Mouse (Mus musculus) lung, embryonic 14.5 days (tissue): ENCODE data around the gene Cpsf4l. TPM values are rescaled to one million over a fixed set of nuclear protein-coding genes. Genes with fewer than 3 reads are reported as not detected.

Experiments used
- ATAC-seq: fragments of 200-750 bp; cut with Nextera tagmentation; 2 replicates; pipeline ENCODE4 v1.8.0; 2017; ENCODE audit warnings: mild to moderate bottlenecking, moderate TSS enrichment, moderate library complexity; ENCODE audit not compliant: insufficient read depth
- DNase-seq: peaks from one replicate; pipeline ENCODE4 v3.0.0-alpha.2; 2015
- H3K27ac ChIP-seq: fragments of 300-500 bp; sonication (generic); 2 replicates; pipeline ENCODE4 v1.5.1; 2014; ENCODE audit warnings: low read depth, mild to moderate bottlenecking, moderate library complexity
- H3K27me3 ChIP-seq: fragments of 300-500 bp; sonication (generic); 2 replicates; pipeline ENCODE4 v1.6.1; 2014; ENCODE audit warnings: low read length, control low read depth; ENCODE audit not compliant: insufficient read depth
- H3K36me3 ChIP-seq: fragments of 300-500 bp; sonication (generic); 2 replicates; pipeline ENCODE4 v1.6.1; 2014; ENCODE audit warnings: control low read depth; ENCODE audit not compliant: insufficient read depth
- H3K4me1 ChIP-seq: fragments of 300-500 bp; sonication (generic); 2 replicates; pipeline ENCODE4 v1.6.1; 2014; ENCODE audit warnings: antibody characterized with exemption, control low read depth; ENCODE audit not compliant: insufficient read depth
- H3K4me2 ChIP-seq: fragments of 300-500 bp; sonication (generic); 2 replicates; pipeline ENCODE4 v1.6.1; 2014; ENCODE audit warnings: mild to moderate bottlenecking
- H3K4me3 ChIP-seq: fragments of 300-500 bp; sonication (generic); 2 replicates; pipeline ENCODE4 v1.5.1; 2014; ENCODE audit warnings: low read depth, low read length
- H3K9ac ChIP-seq: fragments of 300-500 bp; sonication (generic); 2 replicates; pipeline ENCODE4 v1.6.1; 2014
- H3K9me3 ChIP-seq: fragments of 300-500 bp; sonication (generic); 2 replicates; pipeline ENCODE4 v1.6.1; 2016; ENCODE audit warnings: low read depth, low read length, control low read depth
- CTCF ChIP-seq: IDR thresholded peaks from 2 replicates; pipeline ENCODE4 v1.5.1; 2016; ENCODE audit warnings: antibody characterized with exemption, low read depth
- WGBS: fragments of 180-500 bp; shearing (Covaris S2); extraction: QIAGEN DNeasy Blood & Tissue Kit; methylation state at CpG from one replicate; pipeline ENCODE4 v1.1.7; 2014; 5-methylcytosine and 5-hydroxymethylcytosine counted together
- polyA plus RNA-seq: library from polyadenylated mRNA; unstranded; fragments of >200 nt; fragmentation: Nextera tagmentation; extraction: Ambion mirVana; gene quantifications from 2 replicates; pipeline ENCODE4 v1.2.1, GENCODE M21; 2014

Gene Cpsf4l
- polyA plus RNA-seq, 1 experiment from 2014 or later: 0.59 TPM

GRCm38 (mm10) chr11:113657221-113657620, 52.6 kb downstream of the Cpsf4l start:
- Histone ChIP-seq H3K4me2 (no peak overlapping the region), H3K4me1 (no peaks in the 10 kb centered on the region), H3K9me3 (no peaks in the 10 kb centered on the region), H3K4me3 (no peak overlapping the region), H3K9ac (no peak overlapping the region), H3K27ac (no peak overlapping the region), H3K36me3 (peaks cover 100% of the 10 kb centered on the region), H3K27me3 (no peaks in the 10 kb centered on the region)
- ATAC-seq (no peak), DNase-seq (no peak)
- no peak for TF ChIP-seq CTCF
- WGBS: 49% methylated on average over 4 of the region's 4 CpGs

- Histone ChIP-seq H3K4me1 (no peaks in the 10 kb centered on the region), H3K4me3 (no peak overlapping the region), H3K27me3 (no peaks in the 10 kb centered on the region), H3K9me3 (no peaks in the 10 kb centered on the region), H3K36me3 (peaks cover 100% of the 10 kb centered on the region), H3K9ac (no peak overlapping the region), H3K4me2 (no peak overlapping the region), H3K27ac (no peak overlapping the region)
- no peak for ATAC-seq
- TF ChIP-seq CTCF: no peak
- no peak for DNase-seq
- 90% methylated on average over 8 of the region's 8 CpGs for WGBS
These were observed 53.3 kb downstream of the Cpsf4l start for GRCm38 (mm10) chr11:113656511-113656932.

- ATAC-seq (no peak), DNase-seq (no peak)
- no peak overlapping the region for H3K4me3 ChIP-seq
- 74% methylated on average over 18 of the region's 18 CpGs for WGBS
- H3K9me3 ChIP-seq: no peaks in the 10 kb centered on the region
- H3K27ac ChIP-seq: no peak overlapping the region
- H3K27me3 ChIP-seq: no peaks in the 10 kb centered on the region
- no peak overlapping the region for H3K9ac ChIP-seq
- peaks cover 83% of the 10 kb centered on the region for H3K36me3 ChIP-seq
- no peak for TF ChIP-seq CTCF
- peaks cover 3% of the 10 kb centered on the region; the same call in 1 of the 2 replicates for H3K4me1 ChIP-seq
- no peak overlapping the region for H3K4me2 ChIP-seq
These were observed 55.1 kb downstream of the Cpsf4l start for GRCm38 (mm10) chr11:113654561-113655270.

- no peak for ATAC-seq
- WGBS: 89% methylated on average over 15 of the region's 15 CpGs
- peaks cover 3% of the 10 kb centered on the region for H3K4me1 ChIP-seq
- H3K27ac ChIP-seq: no peak overlapping the region
- H3K4me2 ChIP-seq: no peak overlapping the region
- no peaks in the 10 kb centered on the region for H3K9me3 ChIP-seq
- H3K36me3 ChIP-seq: peaks cover 77% of the 10 kb centered on the region
- no peak overlapping the region for H3K9ac ChIP-seq
- H3K4me3 ChIP-seq: no peak overlapping the region
- DNase-seq: no peak
- no peak for TF ChIP-seq CTCF
- H3K27me3 ChIP-seq: no peaks in the 10 kb centered on the region
These were observed 55.7 kb downstream of the Cpsf4l start for GRCm38 (mm10) chr11:113654105-113654504.

- H3K9ac ChIP-seq: no peak overlapping the region
- no peak overlapping the region for H3K4me3 ChIP-seq
- H3K36me3 ChIP-seq: peaks cover 61% of the 10 kb centered on the region
- H3K9me3 ChIP-seq: no peaks in the 10 kb centered on the region
- no peak for DNase-seq
- ATAC-seq: no peak
- no peak overlapping the region for H3K27ac ChIP-seq
- 92% methylated on average over 6 of the region's 6 CpGs for WGBS
- 0 out of 2 replicates have a peak, but pooled peaks cover 2% of the 10 kb centered on the region for H3K27me3 ChIP-seq
- H3K4me2 ChIP-seq: no peak overlapping the region
- peaks cover 11% of the 10 kb centered on the region for H3K4me1 ChIP-seq
- TF ChIP-seq CTCF: no peak
These were observed 57.3 kb downstream of the Cpsf4l start for GRCm38 (mm10) chr11:113652516-113652915.

GRCm38 (mm10) chr11:113651907-113652273, 57.9 kb downstream of the Cpsf4l start:
- no peak overlapping the region for H3K4me2 ChIP-seq
- 0 out of 2 replicates have a peak, but pooled peaks cover 4% of the 10 kb centered on the region for H3K27me3 ChIP-seq
- H3K27ac ChIP-seq: 0 out of 2 replicates have a peak overlapping the region, but pooled peaks have one; percentile 9
- peak; percentile 70 for DNase-seq
- H3K4me1 ChIP-seq: peaks cover 11% of the 10 kb centered on the region
- no peak overlapping the region for H3K9ac ChIP-seq
- no peak overlapping the region for H3K4me3 ChIP-seq
- no peak for ATAC-seq
- WGBS: 38% methylated on average over 8 of the region's 8 CpGs
- peaks cover 55% of the 10 kb centered on the region for H3K36me3 ChIP-seq
- peak; percentile 63 for TF ChIP-seq CTCF
- no peaks in the 10 kb centered on the region for H3K9me3 ChIP-seq

GRCm38 (mm10) chr11:113651206-113651906, 58.5 kb downstream of the Cpsf4l start:
- Histone ChIP-seq H3K4me1 (peaks cover 11% of the 10 kb centered on the region), H3K4me3 (no peak overlapping the region)

More at GRCm38 (mm10) chr11:113651206-113651906, 58.5 kb downstream of the Cpsf4l start:
- ATAC-seq (no peak), DNase-seq (no peak)
- H3K9ac ChIP-seq: no peak overlapping the region
- H3K36me3 ChIP-seq: peaks cover 50% of the 10 kb centered on the region
- 0 out of 2 replicates have a peak overlapping the region, but pooled peaks have one; percentile 9 for H3K27ac ChIP-seq
- no peaks in the 10 kb centered on the region for H3K9me3 ChIP-seq
- 61% methylated on average over 22 of the region's 22 CpGs for WGBS
- H3K4me2 ChIP-seq: peak overlapping the region; percentile 85; the same call in 1 of the 2 replicates
- TF ChIP-seq CTCF: no peak
- H3K27me3 ChIP-seq: 0 out of 2 replicates have a peak, but pooled peaks cover 4% of the 10 kb centered on the region
